Mouse (Mus musculus) MEL (cell line): ENCODE measurements around the gene 4930432K21Rik.

Experiments
- BHLHE40 ChIP-seq: IDR thresholded peaks from 2 replicates; pipeline ENCODE4 v1.6.1; 2012; ENCODE audit warnings: low read depth, mild to moderate bottlenecking, inconsistent platforms, low read length, improper control_type of control experiment, borderline replicate concordance
- CHD2 ChIP-seq: IDR thresholded peaks from 2 replicates; pipeline ENCODE4 v1.6.1; 2011; ENCODE audit warnings: low read length, improper control_type of control experiment
- CTCF ChIP-seq, 3 experiments: IDR thresholded peaks in 2 of 3; conservative IDR thresholded peaks in 1 of 3; 2 replicates each; pipeline ENCODE4 v1.5.1; 2011 to 2012; ENCODE audit warnings: low read length in 3 of 3, low read depth in 2 of 3, mild to moderate bottlenecking in 2 of 3, improper control_type of control experiment in 1 of 3, inconsistent platforms in 1 of 3, mixed read lengths in 1 of 3, moderate library complexity in 1 of 3; ENCODE audit not compliant: control insufficient read depth in 1 of 3, insufficient read depth in 1 of 3, poor library complexity in 1 of 3, severe bottlenecking in 1 of 3
- HCFC1 ChIP-seq: IDR thresholded peaks from 2 replicates; pipeline ENCODE4 v1.6.1; 2012; ENCODE audit warnings: low read depth, mild to moderate bottlenecking, inconsistent platforms, low read length, improper control_type of control experiment, moderate library complexity
- POLR2A ChIP-seq, 2 experiments: IDR thresholded peaks; 2 replicates each; pipeline ENCODE4 v1.6.1; 2011 to 2012; ENCODE audit warnings: low read length in 2 of 2, mild to moderate bottlenecking in 2 of 2, control low read depth in 1 of 2, improper control_type of control experiment in 1 of 2, low read depth in 1 of 2, moderate library complexity in 1 of 2; ENCODE audit not compliant: control insufficient read depth in 1 of 2, insufficient read depth in 1 of 2, poor library complexity in 1 of 2
- TCF12 ChIP-seq: IDR thresholded peaks from 2 replicates; pipeline ENCODE4 v1.6.1; 2014; ENCODE audit warnings: low read depth, mild to moderate bottlenecking, inconsistent platforms, low read length, improper control_type of control experiment, moderate library complexity
- USF1 ChIP-seq: IDR thresholded peaks from 2 replicates; pipeline ENCODE4 v1.6.1; 2014; ENCODE audit warnings: low read depth, mild to moderate bottlenecking, inconsistent platforms, low read length, improper control_type of control experiment, moderate library complexity
- ZC3H11A ChIP-seq: IDR thresholded peaks from 2 replicates; pipeline ENCODE4 v1.6.1; 2012; ENCODE audit warnings: low read depth, mild to moderate bottlenecking, inconsistent platforms, low read length, improper control_type of control experiment

DNA sequence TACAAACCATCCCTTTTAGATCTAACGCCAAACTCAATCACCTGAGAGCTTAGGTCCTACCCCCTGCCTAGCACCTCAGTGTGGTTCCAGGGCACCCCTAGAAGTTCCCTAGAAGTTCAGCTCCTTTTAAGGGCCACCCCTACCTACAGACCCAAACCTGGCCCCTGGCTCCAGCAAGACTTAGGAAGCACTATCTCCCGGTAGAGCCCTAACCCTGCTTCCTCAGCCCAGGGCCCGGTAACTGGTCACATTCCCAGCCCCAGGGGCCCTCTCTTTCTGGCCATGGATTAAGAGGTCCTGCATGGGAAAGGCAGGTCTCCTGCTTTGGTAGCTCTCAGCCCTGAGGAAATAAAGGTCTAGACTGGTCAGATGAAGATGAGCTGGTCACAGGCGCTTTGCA is 32.1 kb downstream of the 4930432K21Rik start:
- TF ChIP-seq HCFC1 (no peak), TCF12 (no peak), ZC3H11A (no peak), BHLHE40 (no peak), CTCF (IDR thresholded peaks at IDR 0.05 in 2 of 3, conservative IDR thresholded peaks at IDR 0.05 in 1 of 3; ENCODE audit: control insufficient read depth in 1 of 3, insufficient read depth in 1 of 3, low read depth in 2 of 3, low read length in 3 of 3, poor library complexity in 1 of 3, severe bottlenecking in 1 of 3) (no peak), USF1 (no peak), CHD2 (no peak), POLR2A (IDR thresholded peaks at IDR 0.05; ENCODE audit: control insufficient read depth in 1 of 2, insufficient read depth in 1 of 2, low read depth in 1 of 2, low read length in 2 of 2, poor library complexity in 1 of 2) (no peak)
